Mouse (Mus musculus) forebrain, embryonic 11.5 days (tissue): ENCODE data around the gene Ddx41. TPM values are rescaled to one million over a fixed set of nuclear protein-coding genes. Genes with fewer than 3 reads are reported as not detected.

ENCODE experiments used
- ATAC-seq: fragments of 200-750 bp; cut with Nextera tagmentation; replicated peaks from 2 replicates; pipeline ENCODE4 v1.8.0; 2017; ENCODE audit warnings: moderate TSS enrichment; ENCODE audit not compliant: low FRiP score
- DNase-seq: peaks from one replicate; pipeline ENCODE4 v3.0.0-alpha.2; 2017; ENCODE audit warnings: low spot score
- H3K27ac ChIP-seq: fragments of 300-500 bp; sonication (generic); 2 replicates; pipeline ENCODE4 v1.5.1; 2014; ENCODE audit warnings: low read depth, low read length
- H3K27me3 ChIP-seq: fragments of 300-500 bp; sonication (generic); 2 replicates; pipeline ENCODE4 v1.6.1; 2014; ENCODE audit warnings: mild to moderate bottlenecking, low read length, mixed read lengths; ENCODE audit not compliant: control insufficient read depth, insufficient read depth
- H3K36me3 ChIP-seq: fragments of 300-500 bp; sonication (generic); 2 replicates; pipeline ENCODE4 v1.6.1; 2014; ENCODE audit warnings: mild to moderate bottlenecking, low read length, moderate library complexity, mixed read lengths; ENCODE audit not compliant: control insufficient read depth, insufficient read depth
- H3K4me1 ChIP-seq: fragments of 300-500 bp; sonication (generic); replicated peaks from 2 replicates; pipeline ENCODE4 v1.6.1; 2014; ENCODE audit warnings: low read length, mixed read lengths; ENCODE audit not compliant: control insufficient read depth, insufficient read depth
- H3K4me2 ChIP-seq: fragments of 300-500 bp; sonication (generic); 2 replicates; pipeline ENCODE4 v1.6.1; 2014; ENCODE audit warnings: low read depth, mild to moderate bottlenecking, low read length, moderate library complexity, mixed read lengths; ENCODE audit not compliant: severe bottlenecking
- H3K4me3 ChIP-seq: fragments of 300-500 bp; sonication (generic); 2 replicates; pipeline ENCODE4 v1.5.1; 2014; ENCODE audit warnings: low read depth, low read length
- H3K9ac ChIP-seq: fragments of 300-500 bp; sonication (generic); 2 replicates; pipeline ENCODE4 v1.6.1; 2014; ENCODE audit warnings: low read length
- H3K9me3 ChIP-seq: fragments of 300-500 bp; sonication (generic); 2 replicates; pipeline ENCODE4 v1.6.1; 2016; ENCODE audit warnings: low read length, mixed read lengths; ENCODE audit not compliant: control insufficient read depth
- WGBS: fragments of 180-500 bp; shearing (Covaris S2); extraction: QIAGEN DNeasy Blood & Tissue Kit; methylation state at CpG from one replicate; pipeline ENCODE4 v1.1.7; 2014; 5-methylcytosine and 5-hydroxymethylcytosine counted together
- polyA plus RNA-seq: library from polyadenylated mRNA; unstranded; fragments of >200 nt; fragmentation: Nextera tagmentation; extraction: Ambion mirVana; gene quantifications from 2 replicates; pipeline ENCODE4 v1.2.1, GENCODE M21; 2014

The Ddx41 gene
- polyA plus RNA-seq, 1 experiment from 2014 or later: 79.3 TPM

GRCm38 (mm10) chr13:55529198-55529915 is 7.1 kb downstream of the Ddx41 start, which contains the start of gene Dok3:
Gene Dok3 (minus strand): TSS chr13:55529296.
- Histone ChIP-seq H3K9me3 (no peaks in the 10 kb centered on the region), H3K4me3 (no peak within 1 kb of the TSS), H3K27me3 (no peaks in the 10 kb centered on the region), H3K9ac (no peak within 1 kb of the TSS), H3K27ac (no peak within 1 kb of the TSS), H3K4me2 (no peak within 1 kb of the TSS), H3K4me1 (no peaks in the 10 kb centered on the region), H3K36me3 (peaks cover 12% of the 10 kb centered on the region)
- DNase-seq: no peak
- 89% methylated on average over 8 of the region's 8 CpGs for WGBS
- no peak for ATAC-seq

- no peaks in the 10 kb centered on the region for H3K4me1 ChIP-seq
- no peak overlapping the region for H3K9ac ChIP-seq
- no peak overlapping the region for H3K4me2 ChIP-seq
- DNase-seq: no peak
- WGBS: 85% methylated on average over 18 of the region's 18 CpGs
- H3K27me3 ChIP-seq: no peaks in the 10 kb centered on the region
- H3K36me3 ChIP-seq: peaks cover 7% of the 10 kb centered on the region
- no peak for ATAC-seq
- H3K4me3 ChIP-seq: no peak overlapping the region
- no peak overlapping the region for H3K27ac ChIP-seq
- no peaks in the 10 kb centered on the region for H3K9me3 ChIP-seq
Observed at GRCm38 (mm10) chr13:55527834-55528772, 8.4 kb downstream of the Ddx41 start.

DNA sequence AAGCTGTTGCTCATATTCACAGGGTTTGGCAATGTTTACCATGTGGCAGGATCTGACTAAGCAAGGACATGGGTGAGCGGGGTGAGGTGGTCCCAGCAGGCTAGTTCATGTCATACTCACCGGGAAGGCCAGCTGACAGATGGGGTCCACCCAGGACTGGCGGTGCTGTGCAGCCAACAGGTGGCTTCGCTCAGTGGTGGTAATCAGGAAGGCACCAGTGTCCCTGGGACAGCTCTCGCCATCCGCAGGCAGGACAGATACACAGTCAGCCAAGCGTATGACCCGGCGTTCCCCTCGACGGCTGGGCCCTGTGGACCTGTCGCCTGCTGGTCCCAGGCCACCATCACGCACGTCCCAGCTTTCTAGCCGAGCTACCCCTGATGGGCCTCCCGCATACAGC is 9.2 kb downstream of the Ddx41 start:
- Histone ChIP-seq H3K9me3 (no peaks in the 10 kb centered on the region), H3K27ac (no peak overlapping the region)
- 92% methylated on average over 16 of the region's 16 CpGs for WGBS

DNA sequence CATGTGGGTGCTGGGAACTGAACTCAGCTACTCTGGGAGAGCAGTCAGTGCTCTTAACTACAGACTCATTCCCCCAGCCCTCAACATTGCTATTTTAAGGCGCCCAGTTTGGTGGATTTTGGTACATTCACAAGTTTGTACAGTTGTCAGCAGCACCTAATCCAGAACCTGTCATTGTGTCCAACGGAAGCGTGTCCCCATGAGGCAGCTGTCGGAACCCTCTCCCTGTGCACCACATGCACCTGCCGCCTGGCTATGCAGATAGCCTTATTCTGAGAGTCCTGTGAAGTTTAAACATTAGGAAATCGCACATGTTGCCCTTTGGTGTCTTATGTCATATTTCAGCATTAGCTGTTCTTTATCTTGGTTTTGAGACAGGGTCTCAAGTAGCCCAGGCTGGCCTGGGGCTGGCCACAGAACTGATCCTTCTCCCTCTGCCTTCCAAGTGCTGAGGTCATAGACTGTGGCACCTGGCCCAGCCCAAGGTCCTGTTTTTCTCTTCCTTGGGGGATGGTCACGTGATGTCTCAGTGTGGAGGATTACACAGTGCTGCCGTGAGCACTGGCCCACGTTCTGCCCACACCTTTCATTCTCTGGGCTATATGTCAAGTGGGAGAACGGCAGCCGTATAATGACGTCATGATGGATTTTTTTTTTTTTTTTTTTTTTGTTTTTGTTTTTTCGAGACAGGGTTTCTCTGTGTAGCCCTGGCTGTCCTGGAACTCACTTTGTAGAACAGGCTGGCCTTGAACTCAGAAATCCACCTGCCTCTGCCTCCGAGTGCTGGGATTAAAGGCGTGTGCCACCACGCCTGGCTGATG is 10.5 kb downstream of the Ddx41 start:
- ATAC-seq (no peak), DNase-seq (no peak)
- Histone ChIP-seq H3K27me3 (no peaks in the 10 kb centered on the region), H3K4me1 (no peaks in the 10 kb centered on the region), H3K4me3 (no peak overlapping the region), H3K27ac (no peak overlapping the region), H3K9me3 (no peaks in the 10 kb centered on the region), H3K4me2 (no peak overlapping the region), H3K36me3 (peaks cover 4% of the 10 kb centered on the region), H3K9ac (no peak overlapping the region)
- 82% methylated on average over 16 of the region's 16 CpGs for WGBS

More for the DNA sequence above, 9.2 kb downstream of the Ddx41 start:
- Histone ChIP-seq H3K27me3 (no peaks in the 10 kb centered on the region), H3K4me2 (no peak overlapping the region), H3K36me3 (peaks cover 7% of the 10 kb centered on the region), H3K4me3 (no peak overlapping the region), H3K9ac (no peak overlapping the region), H3K4me1 (no peaks in the 10 kb centered on the region)
- ATAC-seq (no peak), DNase-seq (no peak)

DNA sequence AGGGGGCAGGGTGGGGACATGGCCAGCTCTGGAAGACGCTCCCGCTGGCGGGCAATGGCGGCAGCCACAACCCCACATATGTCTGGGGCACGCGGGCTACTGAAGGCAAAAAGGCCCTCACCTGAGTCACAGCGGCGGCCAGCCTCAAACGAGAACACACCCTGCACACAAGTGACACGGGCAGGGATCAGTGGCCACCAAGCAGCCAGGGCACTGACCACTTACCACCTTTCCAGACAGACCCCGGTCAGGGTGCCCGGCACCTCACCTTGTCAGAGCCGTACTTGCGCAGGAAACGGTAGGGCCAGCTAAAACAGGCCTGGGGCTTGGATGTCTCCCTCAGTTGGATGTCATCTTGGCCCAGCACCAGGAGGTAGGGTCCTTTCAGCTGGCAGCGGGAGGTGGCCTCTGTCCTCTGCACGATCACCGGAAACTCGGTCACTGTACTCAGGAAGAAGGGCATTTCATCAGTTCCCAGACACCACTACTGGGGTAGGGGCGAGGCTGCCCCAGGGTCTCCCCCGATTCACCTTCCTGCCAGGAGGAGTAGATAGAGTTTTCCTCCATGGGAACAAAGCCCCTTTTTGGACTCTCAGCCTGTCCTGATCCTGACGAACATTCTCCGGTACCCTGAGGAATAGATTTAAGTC is 12.4 kb downstream of the Ddx41 start:
- Histone ChIP-seq H3K4me3 (no peak overlapping the region), H3K27me3 (no peaks in the 10 kb centered on the region), H3K36me3 (no peaks in the 10 kb centered on the region), H3K4me2 (no peak overlapping the region), H3K27ac (no peak overlapping the region), H3K9me3 (no peaks in the 10 kb centered on the region), H3K4me1 (no peaks in the 10 kb centered on the region), H3K9ac (no peak overlapping the region)
- ATAC-seq: no peak
- no peak for DNase-seq
- WGBS: 89% methylated on average over 23 of the region's 23 CpGs

DNA sequence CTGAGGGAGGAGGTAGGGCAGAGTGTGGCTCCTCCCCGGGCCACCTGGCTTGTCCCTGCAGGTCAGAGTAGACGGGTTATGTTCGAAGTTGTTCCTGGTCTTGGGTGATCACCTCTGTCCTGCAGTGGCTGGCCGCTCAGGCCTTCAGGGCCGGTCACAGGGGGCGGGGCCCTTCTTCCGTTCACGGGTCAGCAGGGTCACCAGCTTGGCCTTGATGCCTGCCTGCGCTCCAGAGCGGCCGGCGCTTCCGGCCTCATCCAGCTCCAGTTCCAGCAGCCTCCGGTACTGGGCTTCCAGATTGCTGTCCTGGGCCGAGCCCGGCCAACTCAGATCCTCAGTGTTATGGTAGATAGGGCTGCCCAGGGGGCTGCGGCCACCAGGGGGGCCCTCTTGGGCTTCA is 13.2 kb downstream of the Ddx41 start:
- Histone ChIP-seq H3K9me3 (no peaks in the 10 kb centered on the region), H3K4me3 (no peak overlapping the region), H3K36me3 (no peaks in the 10 kb centered on the region), H3K4me1 (no peaks in the 10 kb centered on the region), H3K4me2 (no peak overlapping the region), H3K9ac (no peak overlapping the region), H3K27ac (no peak overlapping the region), H3K27me3 (no peaks in the 10 kb centered on the region)
- WGBS: 62% methylated on average over 17 of the region's 17 CpGs
- DNase-seq: no peak
- ATAC-seq: no peak

DNA sequence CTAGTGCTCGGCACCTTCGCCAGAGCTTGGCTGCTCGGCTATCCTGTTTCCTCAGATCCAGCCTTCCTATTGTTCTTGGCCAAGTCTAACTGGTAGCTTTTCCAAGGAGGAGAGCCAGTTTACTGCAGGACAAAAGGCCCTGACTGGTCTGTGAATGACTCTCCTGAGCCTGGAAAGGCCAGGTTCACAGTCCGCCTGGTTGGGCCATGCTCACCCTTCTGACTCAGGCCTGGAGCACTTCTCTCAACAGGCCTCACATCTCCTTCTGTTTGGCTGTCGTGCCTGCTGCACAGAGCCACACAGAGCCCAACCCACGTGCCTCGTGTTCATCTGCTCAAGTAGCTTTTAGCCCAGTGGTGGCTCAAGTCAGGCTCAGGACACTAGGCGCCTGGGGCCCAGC is 13.7 kb downstream of the Ddx41 start:
- no peaks in the 10 kb centered on the region for H3K4me1 ChIP-seq
- ATAC-seq (no peak), DNase-seq (no peak)
- 63% methylated on average over 8 of the region's 8 CpGs for WGBS
- H3K27ac ChIP-seq: no peak overlapping the region
- no peak overlapping the region for H3K4me3 ChIP-seq
- H3K9ac ChIP-seq: no peak overlapping the region
- no peaks in the 10 kb centered on the region for H3K36me3 ChIP-seq
- H3K4me2 ChIP-seq: no peak overlapping the region
- H3K9me3 ChIP-seq: no peaks in the 10 kb centered on the region
- H3K27me3 ChIP-seq: no peaks in the 10 kb centered on the region

GRCm38 (mm10) chr13:55519606-55520005 is 16.9 kb downstream of the Ddx41 start:
- H3K4me2 ChIP-seq: no peak overlapping the region
- H3K27me3 ChIP-seq: no peaks in the 10 kb centered on the region
- no peaks in the 10 kb centered on the region for H3K4me1 ChIP-seq
- H3K27ac ChIP-seq: no peak overlapping the region
- DNase-seq (no peak), ATAC-seq (no peak)
- WGBS: 80% methylated on average over 4 of the region's 4 CpGs
- no peaks in the 10 kb centered on the region for H3K36me3 ChIP-seq
- H3K9me3 ChIP-seq: no peaks in the 10 kb centered on the region
- H3K9ac ChIP-seq: no peak overlapping the region
- H3K4me3 ChIP-seq: no peak overlapping the region
